In genomic region chr10:25918103-25918502, GRCm38 (mm10) we compare ENCODE assay signal across 19 mouse cellular contexts.
DNase-seq lines count a peak whose midpoint lies in the region; ATAC-seq lines count a peak whose summit lies in the region.
"Had no signal": no experiment of that assay in that cellular context is flagged by ENCODE, and none has a peak within 500 bp of the region (broad histone marks: within the 10 kb centered on the region; RNA-seq: fewer than 3 reads in every experiment).

No protein-coding gene starts in this region.

- no peaks in the 10 kb centered on the region for H3K9me3 ChIP-seq in intestine, embryonic 14.5 days (ENCODE audit: control insufficient read depth, low read length)
- no peaks in the 10 kb centered on the region for H3K9me3 ChIP-seq in stomach, embryonic 16.5 days (replicated peaks; ENCODE audit: control insufficient read depth, low read length)
- H3K9me3 ChIP-seq: embryonic facial prominence, embryonic 10.5 days; forebrain, embryonic 15.5 days; heart, embryonic 13.5 days; limb, embryonic 15.5 days; midbrain, embryonic 12.5 days had no signal

- no peak overlapping the region for H3K4me2 ChIP-seq in intestine, embryonic 14.5 days (ENCODE audit: low read length)
- no peak overlapping the region for H3K4me2 ChIP-seq in stomach, embryonic 16.5 days (ENCODE audit: low read depth, low read length)
- H3K4me2 ChIP-seq: forebrain, embryonic 15.5 days; heart, embryonic 13.5 days; limb, embryonic 15.5 days; midbrain, embryonic 12.5 days had no signal

- 74% methylated on average over 2 of the region's 2 CpGs for WGBS in intestine, embryonic 14.5 days
- WGBS in stomach, embryonic 16.5 days, result 59% methylated on average over 2 of the region's 2 CpGs

- DNase-seq in Muller cell, postnatal 12 days (ENCODE audit: inconsistent ontology term), result peak; percentile 83
- DNase-seq in intestine, embryonic 14.5 days (ENCODE audit: low spot score), result no peak
- no peak for DNase-seq in kidney, postnatal 10 days
- no peak for DNase-seq in right cerebral cortex, postnatal 25 days
- no peak for DNase-seq in kidney, postnatal 14 days
- DNase-seq: adrenal gland, adult 2 months; cerebellum, adult 11-12 months; heart, postnatal 36 days; layer of hippocampus, adult 9-11 months; lung, adult 18-20 months; lung, postnatal 4 days had no signal

- H3K4me1 ChIP-seq in intestine, embryonic 14.5 days (replicated peaks; ENCODE audit: control insufficient read depth, insufficient read depth, low read length), result 0 out of 2 replicates have a peak, but pooled peaks cover 3% of the 10 kb centered on the region
- no peaks in the 10 kb centered on the region for H3K4me1 ChIP-seq in stomach, embryonic 16.5 days (ENCODE audit: control insufficient read depth, insufficient read depth, low read length)
- H3K4me1 ChIP-seq: embryonic facial prominence, embryonic 10.5 days; heart, embryonic 13.5 days; limb, embryonic 15.5 days had no signal

- no peak overlapping the region for H3K27ac ChIP-seq in intestine, embryonic 14.5 days (ENCODE audit: low read depth)
- H3K27ac ChIP-seq in stomach, embryonic 16.5 days (ENCODE audit: low read length), result no peak overlapping the region
- H3K27ac ChIP-seq: embryonic facial prominence, embryonic 10.5 days; forebrain, embryonic 15.5 days; heart, embryonic 13.5 days; hindbrain, postnatal 0 days; limb, embryonic 15.5 days; midbrain, embryonic 12.5 days had no signal

- peak; percentile 63 for ATAC-seq in CD4-positive, CD25-positive, alpha-beta regulatory T cell, adult 4 months
- peak; percentile 53; the same call in 1 of the 2 replicates for ATAC-seq in intestine, embryonic 14.5 days (replicated peaks; ENCODE audit: low FRiP score, low TSS enrichment, low read depth)
- ATAC-seq in stomach, embryonic 16.5 days (ENCODE audit: insufficient read depth, low FRiP score), result peak; percentile 80
- ATAC-seq: forebrain, embryonic 15.5 days; hindbrain, postnatal 0 days had no signal

- H3K27me3 ChIP-seq in intestine, embryonic 14.5 days (replicated peaks; ENCODE audit: control insufficient read depth, insufficient read depth, low read length), result no peaks in the 10 kb centered on the region
- H3K27me3 ChIP-seq in stomach, embryonic 16.5 days (ENCODE audit: control insufficient read depth, insufficient read depth, low read length), result no peaks in the 10 kb centered on the region
- H3K27me3 ChIP-seq: forebrain, embryonic 15.5 days; heart, embryonic 13.5 days; limb, embryonic 15.5 days; midbrain, embryonic 12.5 days had no signal

- H3K4me3 ChIP-seq in intestine, embryonic 14.5 days (ENCODE audit: low read depth, low read length), result no peak overlapping the region
- H3K4me3 ChIP-seq in stomach, embryonic 16.5 days (replicated peaks; ENCODE audit: low read length), result no peak overlapping the region
- H3K4me3 ChIP-seq: embryonic facial prominence, embryonic 10.5 days; forebrain, embryonic 15.5 days; heart, embryonic 13.5 days; limb, embryonic 15.5 days; midbrain, embryonic 12.5 days had no signal

- H3K9ac ChIP-seq in intestine, embryonic 14.5 days (ENCODE audit: low read length), result no peak overlapping the region
- no peak overlapping the region for H3K9ac ChIP-seq in stomach, embryonic 16.5 days (ENCODE audit: low read length)
- H3K9ac ChIP-seq: forebrain, embryonic 15.5 days; heart, embryonic 13.5 days; limb, embryonic 15.5 days; midbrain, embryonic 12.5 days had no signal

- no peaks in the 10 kb centered on the region for H3K36me3 ChIP-seq in intestine, embryonic 14.5 days (ENCODE audit: control insufficient read depth, insufficient read depth, low read length)
- H3K36me3 ChIP-seq in stomach, embryonic 16.5 days (ENCODE audit: control insufficient read depth, insufficient read depth, low read length), result no peaks in the 10 kb centered on the region
- H3K36me3 ChIP-seq: embryonic facial prominence, embryonic 10.5 days; forebrain, embryonic 15.5 days; heart, embryonic 13.5 days; limb, embryonic 15.5 days; midbrain, embryonic 12.5 days had no signal
